Mouse (Mus musculus) kidney, embryonic 15.5 days (tissue): ENCODE data around the gene Sppl3. TPM values are rescaled to one million over a fixed set of nuclear protein-coding genes. Genes with fewer than 3 reads are reported as not detected.
"Not testable (repeated sequence)": the region's sequence is repeated elsewhere in the genome, so short reads cannot be mapped to it uniquely, and the experiment has no call there.

ENCODE experiments used
- ATAC-seq: fragments of 200-750 bp; cut with Nextera tagmentation; replicated peaks from 2 replicates; pipeline ENCODE4 v1.8.0; 2017; ENCODE audit warnings: moderate TSS enrichment; ENCODE audit not compliant: low FRiP score
- H3K27ac ChIP-seq: fragments of 300-500 bp; sonication (generic); 2 replicates; pipeline ENCODE4 v1.5.1; 2015; ENCODE audit warnings: mild to moderate bottlenecking, inconsistent platforms
- H3K27me3 ChIP-seq: fragments of 300-500 bp; sonication (generic); 2 replicates; pipeline ENCODE4 v1.6.1; 2015; ENCODE audit warnings: inconsistent platforms
- H3K36me3 ChIP-seq: fragments of 300-500 bp; sonication (generic); 2 replicates; pipeline ENCODE4 v1.6.1; 2015; ENCODE audit warnings: inconsistent platforms
- H3K4me1 ChIP-seq: fragments of 300-500 bp; sonication (generic); 2 replicates; pipeline ENCODE4 v1.6.1; 2015; ENCODE audit warnings: inconsistent platforms
- H3K4me2 ChIP-seq: fragments of 300-500 bp; sonication (generic); 2 replicates; pipeline ENCODE4 v1.6.1; 2015; ENCODE audit warnings: moderate library complexity, mild to moderate bottlenecking, inconsistent platforms
- H3K4me3 ChIP-seq: fragments of 300-500 bp; sonication (generic); replicated peaks from 2 replicates; pipeline ENCODE4 v1.5.1; 2015; ENCODE audit warnings: mild to moderate bottlenecking, inconsistent platforms
- H3K9ac ChIP-seq: fragments of 300-500 bp; sonication (generic); 2 replicates; pipeline ENCODE4 v1.6.1; 2015; ENCODE audit warnings: mild to moderate bottlenecking, inconsistent platforms
- H3K9me3 ChIP-seq: fragments of 300-500 bp; sonication (generic); replicated peaks from 2 replicates; pipeline ENCODE4 v1.6.1; 2016; ENCODE audit warnings: inconsistent platforms
- WGBS: fragments of 180-500 bp; shearing (Covaris S2); methylation state at CpG from one replicate; pipeline ENCODE4 v1.1.7; 2015; ENCODE audit warnings: mixed read lengths; 5-methylcytosine and 5-hydroxymethylcytosine counted together
- polyA plus RNA-seq: library from polyadenylated mRNA; unstranded; fragments of >200 nt; fragmentation: Nextera tagmentation; extraction: Ambion mirVana; gene quantifications from 2 replicates; pipeline ENCODE4 v1.2.1, GENCODE M21; 2015

Sppl3 gene
- polyA plus RNA-seq, 1 experiment from 2014 or later = 14.8 TPM

- H3K27me3 ChIP-seq = no peaks in the 10 kb centered on the region
- no peaks in the 10 kb centered on the region for H3K9me3 ChIP-seq
- H3K36me3 ChIP-seq = peaks cover 97% of the 10 kb centered on the region
- H3K4me3 ChIP-seq = no peak overlapping the region
- no peak overlapping the region for H3K27ac ChIP-seq
- 91% methylated on average over 5 of the region's 5 CpGs for WGBS
- no peak for ATAC-seq
- no peak overlapping the region for H3K9ac ChIP-seq
- no peak overlapping the region for H3K4me2 ChIP-seq
- H3K4me1 ChIP-seq = no peaks in the 10 kb centered on the region
These were observed 78.8 kb downstream of the Sppl3 start for GRCm38 (mm10) chr5:115089592-115090268.

- no peak overlapping the region for H3K27ac ChIP-seq
- ATAC-seq = no peak
- H3K9me3 ChIP-seq = no peaks in the 10 kb centered on the region
- H3K9ac ChIP-seq = no peak overlapping the region
- H3K36me3 ChIP-seq = peaks cover 99% of the 10 kb centered on the region
- H3K4me3 ChIP-seq = no peak overlapping the region
- H3K27me3 ChIP-seq = no peaks in the 10 kb centered on the region
- H3K4me2 ChIP-seq = no peak overlapping the region
- H3K4me1 ChIP-seq = no peaks in the 10 kb centered on the region
- 70% methylated on average over 3 of the region's 3 CpGs for WGBS
These were observed 80.1 kb downstream of the Sppl3 start for GRCm38 (mm10) chr5:115091015-115091414.

- no peaks in the 10 kb centered on the region for H3K4me1 ChIP-seq
- WGBS = 79% methylated on average over 6 of the region's 6 CpGs
- no peak overlapping the region for H3K27ac ChIP-seq
- H3K9me3 ChIP-seq = no peaks in the 10 kb centered on the region
- no peak overlapping the region for H3K4me3 ChIP-seq
- peaks cover 99% of the 10 kb centered on the region for H3K36me3 ChIP-seq
- ATAC-seq = no peak
- no peaks in the 10 kb centered on the region for H3K27me3 ChIP-seq
- H3K9ac ChIP-seq = no peak overlapping the region
- no peak overlapping the region for H3K4me2 ChIP-seq
These were observed 80.8 kb downstream of the Sppl3 start for GRCm38 (mm10) chr5:115091776-115092175.

GRCm38 (mm10) chr5:115098195-115098594 is 87.3 kb downstream of the Sppl3 start, which contains the start of gene Gm10401:
Gm10401 (minus strand) TSS chr5:115098295.
- peaks cover 76% of the 10 kb centered on the region for H3K36me3 ChIP-seq
- no peaks in the 10 kb centered on the region for H3K27me3 ChIP-seq
- no peak within 1 kb of the TSS for H3K4me3 ChIP-seq
- 95% methylated on average over 8 of the region's 8 CpGs for WGBS
- H3K4me2 ChIP-seq = no peak within 1 kb of the TSS
- H3K9ac ChIP-seq = no peak within 1 kb of the TSS
- no peaks in the 10 kb centered on the region for H3K4me1 ChIP-seq
- H3K27ac ChIP-seq = no peak within 1 kb of the TSS
- H3K9me3 ChIP-seq = no peaks in the 10 kb centered on the region
- ATAC-seq = no peak

GRCm38 (mm10) chr5:115099530-115099929 is 88.6 kb downstream of the Sppl3 start:
- 82% methylated on average over 5 of the region's 5 CpGs for whole genome bisulfite sequencing
- Histone ChIP-seq H3K9ac (no peak overlapping the region), H3K4me3 (no peak overlapping the region), H3K27ac (no peak overlapping the region), H3K36me3 (peaks cover 70% of the 10 kb centered on the region), H3K9me3 (no peaks in the 10 kb centered on the region), H3K4me1 (no peaks in the 10 kb centered on the region), H3K4me2 (no peak overlapping the region), H3K27me3 (no peaks in the 10 kb centered on the region)
- ATAC-seq = no peak

GRCm38 (mm10) chr5:115099991-115100390 is 89.1 kb downstream of the Sppl3 start:
- WGBS = 79% methylated on average over 9 of the region's 9 CpGs

GRCm38 (mm10) chr5:115100473-115100872 is 89.5 kb downstream of the Sppl3 start:
- H3K4me3 ChIP-seq = no peak overlapping the region
- no peaks in the 10 kb centered on the region for H3K27me3 ChIP-seq
- H3K36me3 ChIP-seq = peaks cover 64% of the 10 kb centered on the region
- no peak overlapping the region for H3K9ac ChIP-seq
- H3K4me2 ChIP-seq = no peak overlapping the region
- WGBS = 71% methylated on average over 6 of the region's 6 CpGs
- H3K4me1 ChIP-seq = no peaks in the 10 kb centered on the region
- no peak for ATAC-seq
- no peak overlapping the region for H3K27ac ChIP-seq
- no peaks in the 10 kb centered on the region for H3K9me3 ChIP-seq

More at GRCm38 (mm10) chr5:115099991-115100390, 89.1 kb downstream of the Sppl3 start:
- H3K9ac ChIP-seq = no peak overlapping the region
- no peak for ATAC-seq
- no peaks in the 10 kb centered on the region for H3K27me3 ChIP-seq
- H3K4me2 ChIP-seq = no peak overlapping the region
- no peak overlapping the region for H3K27ac ChIP-seq
- H3K4me3 ChIP-seq = no peak overlapping the region
- H3K4me1 ChIP-seq = no peaks in the 10 kb centered on the region
- H3K36me3 ChIP-seq = peaks cover 69% of the 10 kb centered on the region
- no peaks in the 10 kb centered on the region for H3K9me3 ChIP-seq

GRCm38 (mm10) chr5:115102231-115102630 is 91.3 kb downstream of the Sppl3 start:
- Histone ChIP-seq H3K4me3 (no peak overlapping the region), H3K4me2 (no peak overlapping the region), H3K9ac (no peak overlapping the region), H3K9me3 (no peaks in the 10 kb centered on the region), H3K4me1 (no peaks in the 10 kb centered on the region), H3K36me3 (peaks cover 51% of the 10 kb centered on the region), H3K27me3 (no peaks in the 10 kb centered on the region), H3K27ac (no peak overlapping the region)
- 85% methylated on average over 2 of the region's 2 CpGs for WGBS
- ATAC-seq = no peak

- not testable (repeated sequence) for H3K4me1 ChIP-seq, H3K4me3 ChIP-seq, H3K9ac ChIP-seq, ATAC-seq, H3K27ac ChIP-seq, H3K9me3 ChIP-seq, H3K4me2 ChIP-seq, H3K27me3 ChIP-seq
- WGBS = 96% methylated on average over 23 of the region's 23 CpGs
- peaks cover 47% of the 10 kb centered on the region for H3K36me3 ChIP-seq
These were observed 92.3 kb downstream of the Sppl3 start for GRCm38 (mm10) chr5:115103253-115103652.

GRCm38 (mm10) chr5:115111156-115111555 is 100.2 kb downstream of the Sppl3 start:
- peaks cover 4% of the 10 kb centered on the region; the same call in 1 of the 2 replicates for H3K4me1 ChIP-seq
- peaks cover 57% of the 10 kb centered on the region for H3K36me3 ChIP-seq
- no peak overlapping the region for H3K4me2 ChIP-seq
- no peak for ATAC-seq
- no peak overlapping the region for H3K9ac ChIP-seq
- 89% methylated on average over 8 of the region's 8 CpGs for WGBS
- H3K4me3 ChIP-seq = no peak overlapping the region
- H3K27me3 ChIP-seq = no peaks in the 10 kb centered on the region
- no peak overlapping the region for H3K27ac ChIP-seq
- no peaks in the 10 kb centered on the region for H3K9me3 ChIP-seq

- no peak overlapping the region for H3K9ac ChIP-seq
- no peak for ATAC-seq
- peaks cover 60% of the 10 kb centered on the region for H3K36me3 ChIP-seq
- 80% methylated on average over 12 of the region's 12 CpGs for WGBS
- no peaks in the 10 kb centered on the region for H3K27me3 ChIP-seq
- H3K27ac ChIP-seq = no peak overlapping the region
- no peak overlapping the region for H3K4me2 ChIP-seq
- H3K4me3 ChIP-seq = no peak overlapping the region
- peaks cover 5% of the 10 kb centered on the region for H3K4me1 ChIP-seq
- no peaks in the 10 kb centered on the region for H3K9me3 ChIP-seq
These were observed 102.3 kb downstream of the Sppl3 start for GRCm38 (mm10) chr5:115113244-115113643.

- WGBS = 90% methylated on average over 8 of the region's 8 CpGs
- Histone ChIP-seq H3K36me3 (peaks cover 60% of the 10 kb centered on the region), H3K4me2 (no peak overlapping the region), H3K9ac (no peak overlapping the region), H3K27me3 (no peaks in the 10 kb centered on the region), H3K27ac (no peak overlapping the region), H3K9me3 (no peaks in the 10 kb centered on the region), H3K4me3 (no peak overlapping the region), H3K4me1 (peaks cover 15% of the 10 kb centered on the region)
- no peak for ATAC-seq
These were observed 103.6 kb downstream of the Sppl3 start for GRCm38 (mm10) chr5:115114501-115114900.

- 87% methylated on average over 3 of the region's 3 CpGs for WGBS
- ATAC-seq = no peak
- H3K27me3 ChIP-seq = no peaks in the 10 kb centered on the region
- H3K4me2 ChIP-seq = no peak overlapping the region
- no peaks in the 10 kb centered on the region for H3K9me3 ChIP-seq
- no peak overlapping the region for H3K27ac ChIP-seq
- no peak overlapping the region for H3K4me3 ChIP-seq
- H3K9ac ChIP-seq = no peak overlapping the region
- peaks cover 47% of the 10 kb centered on the region for H3K36me3 ChIP-seq
- peaks cover 16% of the 10 kb centered on the region for H3K4me1 ChIP-seq
These were observed 105.5 kb downstream of the Sppl3 start for GRCm38 (mm10) chr5:115116426-115116825.
